8 mouse cellular contexts compared by ENCODE assay signal in the genomic region with DNA sequence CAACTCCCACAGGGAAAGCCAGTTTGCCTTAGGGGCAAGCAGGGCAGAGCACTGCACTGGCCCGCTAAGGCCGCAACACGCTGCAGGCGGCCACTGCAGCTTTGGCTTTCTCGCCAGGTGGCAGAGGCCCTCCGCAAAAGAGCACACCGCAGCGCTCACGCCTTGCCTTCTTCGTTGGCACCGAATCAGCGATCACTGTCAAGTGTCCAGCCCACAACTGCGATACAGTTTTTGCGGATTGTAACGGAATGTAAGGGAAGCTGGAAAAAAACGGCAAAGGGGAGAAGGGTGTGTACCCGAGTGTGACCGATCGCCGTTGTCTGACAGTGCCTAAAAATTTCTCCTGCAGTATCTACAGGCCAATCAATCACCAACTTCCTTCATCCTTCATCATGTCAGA. TPM values are rescaled to one million over a fixed set of nuclear protein-coding genes. Genes with fewer than 3 reads are reported as not detected.
DNase-seq lines count a peak whose midpoint lies in the region; ATAC-seq and TF ChIP-seq lines count a peak whose summit lies in the region.

No protein-coding gene starts in this region.

- H3K9ac ChIP-seq in neural tube, embryonic 11.5 days (ENCODE audit: low read length) = peak overlapping the region; percentile 71

- peak overlapping the region; percentile 66 for H3K4me2 ChIP-seq in neural tube, embryonic 11.5 days (ENCODE audit: low read depth)

- no peaks in the 10 kb centered on the region for H3K9me3 ChIP-seq in forebrain, embryonic 10.5 days
- no peaks in the 10 kb centered on the region for H3K9me3 ChIP-seq in neural tube, embryonic 11.5 days (ENCODE audit: control insufficient read depth, low read length)

- peak in 1 of 2 experiments; percentile 28 for DNase-seq in left cerebral cortex, adult 2 months (ENCODE audit: extremely low spot score in 1 of 2, low spot score in 2 of 2)
- no peak for DNase-seq in left cerebral cortex, adult 11 months (ENCODE audit: low spot score)
- DNase-seq in forebrain, embryonic 10.5 days (ENCODE audit: extremely low spot score, low spot score) = peak; percentile 34
- DNase-seq in layer of hippocampus, postnatal 10 days (ENCODE audit: low spot score in 2 of 2) = peak; percentile 10 to 40
- peak; percentile 45 for DNase-seq in neural tube, embryonic 11.5 days (ENCODE audit: low spot score)
- no peak for DNase-seq in adipocyte (ENCODE audit: low spot score)
- no peak for DNase-seq in lung, postnatal 14 days

- no peaks in the 10 kb centered on the region for H3K36me3 ChIP-seq in forebrain, embryonic 10.5 days (replicated peaks)
- H3K36me3 ChIP-seq in neural tube, embryonic 11.5 days (ENCODE audit: control insufficient read depth, insufficient read depth, low read length) = no peaks in the 10 kb centered on the region

- peaks cover 56% of the 10 kb centered on the region for H3K27me3 ChIP-seq in forebrain, embryonic 10.5 days (ENCODE audit: poor library complexity, severe bottlenecking)
- H3K27me3 ChIP-seq in neural tube, embryonic 11.5 days (ENCODE audit: control insufficient read depth, insufficient read depth, low read length) = peaks cover 6% of the 10 kb centered on the region

- H3K27ac ChIP-seq in left cerebral cortex, adult 2 months = peak overlapping the region; percentile 89
- no peak overlapping the region for H3K27ac ChIP-seq in brown adipose tissue, adult 24 weeks (replicated peaks; ENCODE audit: low read depth, low read length)
- H3K27ac ChIP-seq in forebrain, embryonic 10.5 days = peak overlapping the region; percentile 89; the same call in 1 of the 2 replicates
- H3K27ac ChIP-seq in neural tube, embryonic 11.5 days (ENCODE audit: low read depth, low read length) = no peak overlapping the region

- H3K4me3 ChIP-seq in left cerebral cortex, adult 2 months = peak overlapping the region; percentile 79
- H3K4me3 ChIP-seq in brown adipose tissue, adult 24 weeks (ENCODE audit: insufficient read depth, low read depth, low read length) = peak overlapping the region; percentile 59
- peak overlapping the region; percentile 73 for H3K4me3 ChIP-seq in forebrain, embryonic 10.5 days
- peak overlapping the region; percentile 63 for H3K4me3 ChIP-seq in neural tube, embryonic 11.5 days (ENCODE audit: low read depth, low read length)

- ATAC-seq in neural tube, embryonic 11.5 days (ENCODE audit: insufficient read depth, low FRiP score, low TSS enrichment) = peak; percentile 31

- intact Hi-C loops in left cerebral cortex, adult 2 months (cut with DNase I) = loop anchor here (5.0 kb wide), 2 partner anchors 40 to 150 kb away; no protein-coding TSS in a partner anchor

- H3K4me1 ChIP-seq in brown adipose tissue, adult 24 weeks (ENCODE audit: control insufficient read depth, insufficient read depth, insufficient read length, low read length) = no peaks in the 10 kb centered on the region
- peaks cover 27% of the 10 kb centered on the region for H3K4me1 ChIP-seq in forebrain, embryonic 10.5 days
- H3K4me1 ChIP-seq in neural tube, embryonic 11.5 days (ENCODE audit: control insufficient read depth, insufficient read depth, low read length) = no peaks in the 10 kb centered on the region

- TF ChIP-seq CTCF in left cerebral cortex, adult 2 months (IDR thresholded peaks at IDR 0.05) = no peak

- under 1% methylated on average over 20 of the region's 20 CpGs for WGBS in forebrain, embryonic 10.5 days
- WGBS in neural tube, embryonic 11.5 days = under 1% methylated on average over 20 of the region's 20 CpGs

RNA-seq across cellular contexts. Expression of gene Bend6, which starts 0.7 kb away (rescaled TPM):
- total RNA-seq in left cerebral cortex, adult 2 months (2021) = 100 to 1,000 TPM; 135 to 139 TPM
- polyA plus RNA-seq in brown adipose tissue, adult 24 weeks (2012; ENCODE audit: insufficient read depth, insufficient read length, missing spikeins) = not detected in 2 replicates
- 1.5 and 2.0 TPM in 2 replicates for polyA plus RNA-seq in forebrain, embryonic 10.5 days (2016; fragmentation: Nextera tagmentation; extraction: Ambion mirVana)
- 100 to 1,000 TPM; 106 to 117 TPM for total RNA-seq in layer of hippocampus, postnatal 10 days (2021)
- 2.1 and 2.8 TPM in 2 replicates for polyA plus RNA-seq in neural tube, embryonic 11.5 days (2014; fragmentation: Nextera tagmentation; extraction: Ambion mirVana)

RNA-seq across cellular contexts. Expression of gene Dst, which starts 1.1 kb away (rescaled TPM):
- total RNA-seq in left cerebral cortex, adult 2 months (2021) = 100 to 1,000 TPM; 264 to 266 TPM
- 42.7 and 56.1 TPM in 2 replicates for polyA plus RNA-seq in brown adipose tissue, adult 24 weeks (2012; ENCODE audit: insufficient read depth, insufficient read length, missing spikeins)
- 11.3 and 11.9 TPM in 2 replicates for polyA plus RNA-seq in forebrain, embryonic 10.5 days (2016; fragmentation: Nextera tagmentation; extraction: Ambion mirVana)
- 100 to 1,000 TPM; 202 to 225 TPM for total RNA-seq in layer of hippocampus, postnatal 10 days (2021)
- 42.2 and 46.2 TPM in 2 replicates for polyA plus RNA-seq in neural tube, embryonic 11.5 days (2014; fragmentation: Nextera tagmentation; extraction: Ambion mirVana)

Comparison
In these comparisons a context has a peak if more than half of its experiments do, and no peak if none do; other contexts are left out.
1. DNase-seq: peak in forebrain, embryonic 10.5 days (single experiment), layer of hippocampus, postnatal 10 days (2 of 2) and neural tube, embryonic 11.5 days (single experiment); none in left cerebral cortex, adult 11 months (single experiment), adipocyte (single experiment) and lung, postnatal 14 days (single experiment).
2. H3K27ac ChIP-seq: peak in left cerebral cortex, adult 2 months (single experiment) and forebrain, embryonic 10.5 days (single experiment); none in brown adipose tissue, adult 24 weeks (single experiment) and neural tube, embryonic 11.5 days (single experiment).
3. Peak in every context shown above with its lines, with median percentiles within 50 percentile points of each other: H3K4me3 ChIP-seq.